Mouse (Mus musculus) heart, adult 2 months (tissue): Measurements from ENCODE around the gene Inafm1.

Experiments used
- CTCF ChIP-seq: fragments of 200-600 bp; IDR thresholded peaks from 2 replicates; pipeline ENCODE4 v1.8.1; 2022; ENCODE audit warnings: antibody characterized with exemption, mild to moderate bottlenecking, moderate library complexity
- EP300 ChIP-seq: fragments of 200-500 bp; IDR thresholded peaks from 2 replicates; pipeline ENCODE4 v1.6.1; 2011; ENCODE audit warnings: low read depth, low read length, control low read depth; ENCODE audit not compliant: insufficient read depth

- no peak for TF ChIP-seq EP300
- TF ChIP-seq CTCF = no peak
These were observed 13.6 kb upstream of the Inafm1 start for GRCm38 (mm10) chr7:16287016-16287415.
